Mouse (Mus musculus) olfactory bulb, adult 2 months (tissue): ENCODE measurements around the gene 2310011J03Rik.

Experiments
- CTCF ChIP-seq: fragments of 200-500 bp; IDR thresholded peaks from 2 replicates; pipeline ENCODE4 v1.5.1; 2012; ENCODE audit warnings: low read depth, mild to moderate bottlenecking, low read length, moderate library complexity; ENCODE audit not compliant: insufficient read depth
- POLR2A ChIP-seq: fragments of 200-500 bp; IDR thresholded peaks from 2 replicates; pipeline ENCODE4 v1.6.1; 2012; ENCODE audit warnings: mild to moderate bottlenecking, low read depth, low read length, moderate library complexity; ENCODE audit not compliant: insufficient read depth

GRCm38 (mm10) chr10:80351896-80352295 is 31.6 kb upstream of the 2310011J03Rik start:
- TF ChIP-seq CTCF (no peak), POLR2A (no peak)
